Mouse (Mus musculus): ENCODE results near the gene Aknad1.

GRCm38 (mm10) chr3:108778761-108779540 is 39.5 kb downstream of the Aknad1 start:
- TF ChIP-seq CTCF (IDR thresholded peaks at IDR 0.05; ENCODE audit: low read depth, low read length) (no peak), POLR2A (IDR thresholded peaks at IDR 0.05; ENCODE audit: borderline replicate concordance, low read depth, low read length) (no peak)

Measured in bone marrow macrophage, adult 2 months (primary cell).